Mouse (Mus musculus) thymus, adult 2 months (tissue): ENCODE results near the gene Dcun1d4.

ENCODE experiments used
- CTCF ChIP-seq: fragments of 200-500 bp; IDR thresholded peaks from 2 replicates; pipeline ENCODE4 v1.5.1; 2012; ENCODE audit warnings: mild to moderate bottlenecking, control low read depth, low read length, moderate library complexity, borderline replicate concordance; ENCODE audit not compliant: control insufficient read depth, poor library complexity, insufficient read depth; ENCODE audit errors: extremely low read depth
- POLR2A ChIP-seq: fragments of 200-500 bp; IDR thresholded peaks from 2 replicates; pipeline ENCODE4 v1.6.1; 2012; ENCODE audit warnings: mild to moderate bottlenecking, low read length, control low read depth, moderate library complexity; ENCODE audit not compliant: control insufficient read depth, poor library complexity, insufficient read depth; ENCODE audit errors: extremely low read depth

- no peak for TF ChIP-seq CTCF
- no peak for TF ChIP-seq POLR2A
Observed at GRCm38 (mm10) chr5:73578131-73578530, 97.3 kb downstream of the Dcun1d4 start.
